In the genomic region with DNA sequence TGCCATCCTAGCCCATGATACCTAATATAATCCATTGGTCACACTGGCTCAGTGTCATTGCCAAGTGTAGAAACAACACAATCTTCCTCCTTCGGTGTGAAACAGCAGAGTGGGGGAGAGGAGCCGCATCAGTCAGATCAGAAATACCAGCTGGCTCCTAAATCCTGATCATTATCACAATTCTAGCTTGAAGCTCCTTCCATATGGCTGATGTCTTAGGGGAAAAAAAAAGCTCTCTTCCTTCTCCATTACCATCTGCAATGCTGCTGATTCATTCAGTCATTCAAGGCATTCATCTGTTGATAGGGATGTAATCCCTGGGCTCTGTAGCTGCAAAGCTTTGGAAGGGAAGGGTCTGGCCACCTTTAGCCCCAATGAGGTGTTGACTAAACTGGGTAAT, we compare ENCODE assay signal across 27 mouse cellular contexts. TPM values are rescaled to one million over a fixed set of nuclear protein-coding genes. Genes with fewer than 3 reads are reported as not detected.
DNase-seq lines count a peak whose midpoint lies in the region; ATAC-seq and TF ChIP-seq lines count a peak whose summit lies in the region.
"Had no signal": no experiment of that assay in that cellular context is flagged by ENCODE, and none has a peak within 500 bp of the region (broad histone marks: within the 10 kb centered on the region; RNA-seq: fewer than 3 reads in every experiment).

No protein-coding gene starts in this region.

- no peaks in the 10 kb centered on the region for H3K9me3 ChIP-seq in stomach, embryonic 16.5 days (replicated peaks; ENCODE audit: control insufficient read depth, low read length)
- H3K9me3 ChIP-seq: forebrain, embryonic 13.5 days; heart, embryonic 12.5 days; hindbrain, embryonic 13.5 days; intestine, embryonic 15.5 days; lung, embryonic 15.5 days; midbrain, embryonic 12.5 days had no signal

- TF ChIP-seq POLR2A in brain, embryonic 14.5 days (IDR thresholded peaks at IDR 0.05; ENCODE audit: borderline replicate concordance, extremely low read depth, insufficient read depth, insufficient read length, poor library complexity, severe bottlenecking): no peak

- DNase-seq in layer of hippocampus, adult 11-12 months (ENCODE audit: low spot score): peak; percentile 19
- no peak for DNase-seq in layer of hippocampus, postnatal 25 days (ENCODE audit: extremely low spot score in 1 of 2, low spot score in 1 of 2)
- peak; percentile 48 for DNase-seq in brain, embryonic 14.5 days (ENCODE audit: low read depth)
- DNase-seq in layer of hippocampus, adult 9-10 months (ENCODE audit: low spot score): peak; percentile 35
- DNase-seq in cerebellum, adult 9-10 months: no peak
- no peak for DNase-seq in spleen, postnatal 10 days (ENCODE audit: low spot score in 2 of 2)
- DNase-seq: adrenal gland, postnatal 25 days; cerebellum, adult 2 months; heart, postnatal 14 days; kidney, adult 9 months; kidney, postnatal 36 days had no signal

- WGBS in stomach, embryonic 16.5 days: 76% methylated on average over 2 of the region's 2 CpGs

- no peak for TF ChIP-seq CTCF in brain, embryonic 14.5 days (IDR thresholded peaks at IDR 0.05; ENCODE audit: borderline replicate concordance, extremely low read depth, insufficient read depth, insufficient read length)

- no peak overlapping the region for H3K4me3 ChIP-seq in stomach, embryonic 16.5 days (replicated peaks; ENCODE audit: low read length)
- H3K4me3 ChIP-seq: forebrain, embryonic 13.5 days; heart, embryonic 12.5 days; hindbrain, embryonic 13.5 days; intestine, embryonic 15.5 days; lung, embryonic 15.5 days; midbrain, embryonic 12.5 days had no signal

- ATAC-seq in stomach, embryonic 16.5 days (ENCODE audit: insufficient read depth, low FRiP score): no peak
- ATAC-seq: intestine, embryonic 15.5 days had no signal

- no peaks in the 10 kb centered on the region for H3K4me1 ChIP-seq in stomach, embryonic 16.5 days (ENCODE audit: control insufficient read depth, insufficient read depth, low read length)
- H3K4me1 ChIP-seq: forebrain, embryonic 13.5 days; heart, embryonic 12.5 days; hindbrain, embryonic 13.5 days; intestine, embryonic 15.5 days; lung, embryonic 15.5 days; midbrain, embryonic 12.5 days had no signal

- peak overlapping the region; percentile 33 for H3K27ac ChIP-seq in stomach, embryonic 16.5 days (ENCODE audit: low read length)
- H3K27ac ChIP-seq: forebrain, embryonic 13.5 days; hindbrain, embryonic 13.5 days; intestine, embryonic 15.5 days; liver, embryonic 14.5 days; lung, embryonic 15.5 days; midbrain, embryonic 12.5 days had no signal

- no peak overlapping the region for H3K4me2 ChIP-seq in stomach, embryonic 16.5 days (ENCODE audit: low read depth, low read length)
- H3K4me2 ChIP-seq: forebrain, embryonic 13.5 days; heart, embryonic 12.5 days; hindbrain, embryonic 13.5 days; intestine, embryonic 15.5 days; lung, embryonic 15.5 days; midbrain, embryonic 12.5 days had no signal

- no peak overlapping the region for H3K9ac ChIP-seq in stomach, embryonic 16.5 days (ENCODE audit: low read length)
- H3K9ac ChIP-seq: forebrain, embryonic 13.5 days; heart, embryonic 12.5 days; hindbrain, embryonic 13.5 days; intestine, embryonic 15.5 days; liver, embryonic 14.5 days; lung, embryonic 15.5 days; midbrain, embryonic 12.5 days had no signal

- H3K36me3 ChIP-seq in stomach, embryonic 16.5 days (ENCODE audit: control insufficient read depth, insufficient read depth, low read length): no peaks in the 10 kb centered on the region
- H3K36me3 ChIP-seq: heart, embryonic 12.5 days; hindbrain, embryonic 13.5 days; intestine, embryonic 15.5 days; lung, embryonic 15.5 days; midbrain, embryonic 12.5 days had no signal

- no peaks in the 10 kb centered on the region for H3K27me3 ChIP-seq in stomach, embryonic 16.5 days (ENCODE audit: control insufficient read depth, insufficient read depth, low read length)
- H3K27me3 ChIP-seq: CH12.LX; forebrain, embryonic 13.5 days; heart, embryonic 12.5 days; hindbrain, embryonic 13.5 days; intestine, embryonic 15.5 days; lung, embryonic 15.5 days; midbrain, embryonic 12.5 days had no signal

RNA-seq across cellular contexts. Expression of a gene that starts 38.7 kb away (rescaled TPM):
- total RNA-seq in layer of hippocampus, postnatal 25 days (2021): not detected
- 0.18 TPM in 1 of 2 replicates, not detected in the other for polyA plus RNA-seq in brain, embryonic 14.5 days (2012; rRNA removed)
- polyA plus RNA-seq in stomach, embryonic 16.5 days (2015; fragmentation: Nextera tagmentation; extraction: Ambion mirVana): 197 and 293 TPM in 2 replicates
- total RNA-seq: adrenal gland, postnatal 25 days; CH12.LX; common myeloid progenitor, adult 5-6 weeks; gastrocnemius, adult 18-20 months; heart, postnatal 14 days; left cerebral cortex, adult 8-10 months; MEL; monocyte, adult 5-6 weeks had no signal
- polyA plus RNA-seq: cerebellum, adult 2 months; embryonic facial prominence, embryonic 11.5 days; forebrain, embryonic 13.5 days; heart, embryonic 12.5 days; hindbrain, embryonic 13.5 days; lung, embryonic 15.5 days; midbrain, embryonic 12.5 days; neural tube, embryonic 11.5 days had no signal

RNA-seq across cellular contexts. Expression of a gene that starts 45.0 kb away (rescaled TPM):
- 10 to 100 TPM; 67.6 to 67.9 TPM for total RNA-seq in layer of hippocampus, postnatal 25 days (2021)
- 42.6 and 49.7 TPM in 2 replicates for polyA plus RNA-seq in brain, embryonic 14.5 days (2012; rRNA removed)
- 11.0 and 11.7 TPM in 2 replicates for polyA plus RNA-seq in stomach, embryonic 16.5 days (2015; fragmentation: Nextera tagmentation; extraction: Ambion mirVana)
- total RNA-seq: CH12.LX had no signal

Comparison
In these comparisons a context has a peak if more than half of its experiments do, and no peak if none do; other contexts are left out.
1. DNase-seq: peak in layer of hippocampus, adult 11-12 months (single experiment), brain, embryonic 14.5 days (single experiment) and layer of hippocampus, adult 9-10 months (single experiment); none in layer of hippocampus, postnatal 25 days (0 of 2), cerebellum, adult 9-10 months (single experiment) and spleen, postnatal 10 days (0 of 2).
2. RNA of a gene that starts 38.7 kb away (polyA plus RNA-seq): 197 to 293 TPM in stomach, embryonic 16.5 days; 0.18 TPM in brain, embryonic 14.5 days; every median in the first group is over 100 times any median in the second.